Mouse (Mus musculus) CH12.LX (cell line): Measurements from ENCODE around the gene Bub3. TPM values are rescaled to one million over a fixed set of nuclear protein-coding genes. Genes with fewer than 3 reads are reported as not detected.

ENCODE experiments used
- DNase-seq: peaks from one replicate; pipeline ENCODE4 v3.0.0-alpha.2; 2013; ENCODE audit errors: extremely low read depth
- H3K27ac ChIP-seq: 2 replicates; pipeline ENCODE4 v1.5.1; 2012; ENCODE audit warnings: low read depth, mild to moderate bottlenecking, control low read depth, moderate library complexity; ENCODE audit not compliant: insufficient read depth
- H3K27me3 ChIP-seq: replicated peaks from 2 replicates; pipeline ENCODE3; 2012; ENCODE audit warnings: inconsistent platforms
- H3K36me3 ChIP-seq, 2 experiments: replicated peaks in 1 of 2; 2 replicates each; pipeline versions ENCODE3 to v1.6.1; 2012; ENCODE audit warnings: inconsistent platforms in 1 of 2, low read length in 1 of 2, mild to moderate bottlenecking in 1 of 2, mixed read lengths in 1 of 2, moderate library complexity in 1 of 2; ENCODE audit not compliant: control insufficient read depth in 1 of 2, insufficient read depth in 1 of 2
- H3K4me1 ChIP-seq, 2 experiments: 2 replicates each; pipeline ENCODE4 v1.6.1; 2012; ENCODE audit warnings: inconsistent platforms in 1 of 2, moderate library complexity in 1 of 2; ENCODE audit not compliant: insufficient read depth in 2 of 2, control insufficient read depth in 1 of 2
- H3K4me2 ChIP-seq: 2 replicates; pipeline ENCODE4 v1.6.1; 2012; ENCODE audit warnings: low read depth, mild to moderate bottlenecking, control low read depth; ENCODE audit not compliant: poor library complexity, insufficient read depth, severe bottlenecking
- H3K4me3 ChIP-seq, 3 experiments: fragments of 150-350 bp in 1 of 3; sonication (generic) in 1 of 3; replicated peaks in 1 of 3; 2 replicates each; pipeline versions ENCODE3 to v1.5.1; 2011 to 2012; ENCODE audit warnings: low read depth in 2 of 3, low read length in 2 of 3, mild to moderate bottlenecking in 2 of 3, moderate library complexity in 2 of 3, control low read depth in 1 of 3, improper control_type of control experiment in 1 of 3, inconsistent platforms in 1 of 3, mixed read lengths in 1 of 3; ENCODE audit not compliant: poor library complexity in 1 of 3
- H3K79me2 ChIP-seq: replicated peaks from 2 replicates; pipeline ENCODE4 v1.6.1; 2012; ENCODE audit warnings: mild to moderate bottlenecking, moderate library complexity; ENCODE audit not compliant: control insufficient read depth, poor library complexity, insufficient read depth, severe bottlenecking; ENCODE audit errors: extremely low read depth
- H3K9ac ChIP-seq: 2 replicates; pipeline ENCODE4 v1.6.1; 2012; ENCODE audit warnings: low read depth, mild to moderate bottlenecking, control low read depth, moderate library complexity; ENCODE audit not compliant: insufficient read depth
- H3K9me3 ChIP-seq: replicated peaks from 2 replicates; pipeline ENCODE3; 2012; ENCODE audit warnings: low read length, inconsistent platforms, mixed read lengths
- BHLHE40 ChIP-seq: IDR thresholded peaks from 2 replicates; pipeline ENCODE4 v1.6.1; 2011; ENCODE audit warnings: mild to moderate bottlenecking, low read depth, low read length, improper control_type of control experiment
- GABPA ChIP-seq: IDR thresholded peaks from 2 replicates; pipeline ENCODE4 v1.6.1; 2012; ENCODE audit warnings: low read depth, low read length, improper control_type of control experiment, inconsistent platforms; ENCODE audit not compliant: insufficient replicate concordance
- HCFC1 ChIP-seq: IDR thresholded peaks from 2 replicates; pipeline ENCODE4 v1.6.1; 2012; ENCODE audit warnings: low read depth, mild to moderate bottlenecking, inconsistent platforms, low read length, improper control_type of control experiment
- JUN ChIP-seq: IDR thresholded peaks from 2 replicates; pipeline ENCODE4 v1.6.1; 2011; ENCODE audit warnings: low read depth, mild to moderate bottlenecking, low read length, improper control_type of control experiment, moderate library complexity; ENCODE audit not compliant: insufficient read depth
- JUND ChIP-seq: conservative IDR thresholded peaks from 2 replicates; pipeline ENCODE4 v1.6.1; 2011; ENCODE audit warnings: low read depth, low read length, improper control_type of control experiment
- MAFK ChIP-seq: IDR thresholded peaks from 2 replicates; pipeline ENCODE4 v1.6.1; 2011; ENCODE audit warnings: low read length, improper control_type of control experiment; ENCODE audit not compliant: insufficient replicate concordance
- MEF2A ChIP-seq: IDR thresholded peaks from 2 replicates; pipeline ENCODE4 v1.6.1; 2014; ENCODE audit warnings: low read depth, mild to moderate bottlenecking, inconsistent platforms, low read length, improper control_type of control experiment, borderline replicate concordance
- MYC ChIP-seq: IDR thresholded peaks from 2 replicates; pipeline ENCODE4 v1.6.1; 2011; ENCODE audit warnings: low read depth, mild to moderate bottlenecking, improper control_type of control experiment, low read length
- NELFE ChIP-seq: IDR thresholded peaks from 2 replicates; pipeline ENCODE4 v1.6.1; 2011; ENCODE audit warnings: low read depth, low read length, improper control_type of control experiment
- SIN3A ChIP-seq: IDR thresholded peaks from 2 replicates; pipeline ENCODE4 v1.6.1; 2012; ENCODE audit warnings: low read length, improper control_type of control experiment, inconsistent platforms
- UBTF ChIP-seq: IDR thresholded peaks from 2 replicates; pipeline ENCODE4 v1.6.1; 2012; ENCODE audit warnings: low read depth, mild to moderate bottlenecking, inconsistent platforms, low read length, improper control_type of control experiment, moderate library complexity
- USF2 ChIP-seq: conservative IDR thresholded peaks from 2 replicates; pipeline ENCODE4 v1.6.1; 2011; ENCODE audit warnings: low read depth, low read length, improper control_type of control experiment
- ZKSCAN1 ChIP-seq: IDR thresholded peaks from 2 replicates; pipeline ENCODE4 v1.6.1; 2012; ENCODE audit warnings: low read depth, inconsistent platforms, low read length, improper control_type of control experiment, borderline replicate concordance
- ZNF384 ChIP-seq: IDR thresholded peaks from 2 replicates; pipeline ENCODE4 v1.6.1; 2012; ENCODE audit warnings: low read depth, low read length, improper control_type of control experiment, inconsistent platforms
- dilution Hi-C: fragments of 300-500 bp; cut with MboI; formaldehyde crosslinking; loops from 2 replicates; pipeline ENCODE4 v1.14.3; 2020; ENCODE audit warnings: low sequenced_read_pairs; ENCODE audit not compliant: extremely low pct_unique_long_range_greater_than_20kb, extremely low pct_ligation_motif_present
- in situ Hi-C: fragments of 300-500 bp; cut with MboI; formaldehyde crosslinking; loops from 3 replicates; pipeline ENCODE4 v1.14.3; 2019; ENCODE audit warnings: low sequenced_read_pairs, low pct_ligation_motif_present, low pct_unique_long_range_greater_than_20kb, mixed read lengths
- polyA plus RNA-seq: library from polyadenylated mRNA; unstranded; fragments of >175 nt; gene quantifications from 2 replicates; pipeline ENCODE4 v1.2.1, GENCODE M21; 2012; ENCODE audit warnings: low read depth; ENCODE audit not compliant: insufficient read length
- total RNA-seq, 2 experiments: library from RNA; depleted of rRNA; stranded (reverse); fragments of 300-350 nt in 1 of 2; fragments of >200 nt in 1 of 2; gene quantifications; 2 replicates each; pipeline ENCODE4 v1.2.3; 2012 to 2014

Bub3 gene
- total and polyA plus RNA-seq, 3 experiments = 159 to 250 (median 161) TPM

DNA sequence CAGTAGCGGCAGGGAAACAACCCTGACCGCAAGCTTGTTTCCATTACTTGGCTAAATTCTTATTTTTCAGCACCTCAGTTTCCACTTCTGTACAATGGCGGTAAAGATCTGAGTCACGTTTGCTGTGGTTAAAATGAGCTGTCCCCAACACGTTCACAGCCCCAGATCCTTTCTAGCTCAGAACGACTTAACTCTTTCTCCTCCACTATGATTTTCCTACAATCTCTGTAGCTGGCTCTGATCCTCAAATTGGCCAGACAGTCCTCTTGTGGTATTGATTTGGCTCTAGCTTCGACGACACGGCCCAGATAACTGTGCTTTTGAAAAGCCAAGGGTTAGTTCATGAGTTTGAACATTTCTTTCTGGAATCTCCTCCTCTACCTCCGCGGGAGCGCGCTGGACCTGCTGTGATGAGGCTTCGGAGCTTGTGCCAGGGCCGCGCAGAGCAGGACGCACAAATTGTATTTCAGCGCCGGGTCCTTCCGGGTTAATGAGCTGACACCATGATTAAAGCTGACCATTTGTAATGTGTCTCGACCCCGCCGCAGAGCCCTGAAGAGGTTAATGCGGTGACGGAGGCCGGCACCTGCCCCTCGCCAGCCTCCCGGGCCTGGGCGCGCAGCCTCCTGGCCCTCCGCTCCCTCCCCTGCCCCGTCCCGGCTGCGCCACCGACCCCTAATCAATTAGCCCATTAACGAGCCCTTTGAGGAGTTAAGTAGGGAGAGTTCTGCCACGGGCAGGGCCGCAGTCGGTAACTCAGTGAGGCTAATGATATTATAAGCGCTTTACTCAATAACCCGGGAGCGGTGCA lies 7.9 kb upstream of the Bub3 start:
- H3K4me1 ChIP-seq = peaks cover 6 to 20% of the 10 kb centered on the region in 2 experiments; a peak in 3 of 4 replicates
- in situ Hi-C loops = no loop called here
- no peak overlapping the region for H3K9ac ChIP-seq
- no peak overlapping the region for H3K4me2 ChIP-seq
- H3K79me2 ChIP-seq = no peaks in the 10 kb centered on the region
- H3K27ac ChIP-seq = no peak overlapping the region
- dilution Hi-C loops = no loop called here
- H3K36me3 ChIP-seq = peaks cover 2 to 5% of the 10 kb centered on the region in 2 experiments
- H3K9me3 ChIP-seq = no peaks in the 10 kb centered on the region
- no peak overlapping the region for H3K4me3 ChIP-seq
- H3K27me3 ChIP-seq = peaks cover 73% of the 10 kb centered on the region
- TF ChIP-seq MAFK (no peak), ZNF384 (no peak), JUN (no peak), BHLHE40 (peak; percentile 84), NELFE (no peak)
- DNase-seq = no peak

GRCm38 (mm10) chr7:131552781-131553180 lies 7.2 kb upstream of the Bub3 start:
- in situ Hi-C loops (no loop called here), dilution Hi-C loops (no loop called here)
- Histone ChIP-seq H3K4me1 (peaks cover 6 to 20% of the 10 kb centered on the region in 2 experiments; a peak in 3 of 4 replicates), H3K27ac (no peak overlapping the region), H3K9ac (no peak overlapping the region), H3K27me3 (peaks cover 67% of the 10 kb centered on the region), H3K79me2 (no peaks in the 10 kb centered on the region), H3K36me3 (peaks cover 2 to 5% of the 10 kb centered on the region in 2 experiments), H3K4me2 (no peak overlapping the region)
- TF ChIP-seq UBTF (no peak), ZNF384 (no peak), JUND (no peak), USF2 (no peak), JUN (no peak), GABPA (no peak), HCFC1 (no peak), ZKSCAN1 (no peak), SIN3A (no peak), MEF2A (no peak), MYC (no peak)
- TF ChIP-seq, all 38 proteins: peak for 0
- Histone ChIP-seq H3K9me3 (no peaks in the 10 kb centered on the region), H3K4me3 (no peak overlapping the region)
- DNase-seq = no peak
